Mouse (Mus musculus): ENCODE results near the gene Zc3h12c. TPM values are rescaled to one million over a fixed set of nuclear protein-coding genes. Genes with fewer than 3 reads are reported as not detected.
"Not testable (repeated sequence)": the region's sequence is repeated elsewhere in the genome, so short reads cannot be mapped to it uniquely, and the experiment has no call there.

The Zc3h12c gene
- total RNA-seq, 1 experiment from 2014 or later = 11.0 TPM

- no peak for ATAC-seq (replicated peaks in 1 of 2; ENCODE audit: insufficient read depth in 1 of 2, low FRiP score in 2 of 2, low TSS enrichment in 1 of 2, low read depth in 1 of 2, poor library complexity in 2 of 2, severe bottlenecking in 2 of 2)
These were observed 86.0 kb downstream of the Zc3h12c start for GRCm38 (mm10) chr9:52082414-52082813.

- ATAC-seq (replicated peaks in 1 of 2; ENCODE audit: insufficient read depth in 1 of 2, low FRiP score in 2 of 2, low TSS enrichment in 1 of 2, low read depth in 1 of 2, poor library complexity in 2 of 2, severe bottlenecking in 2 of 2) = no peak
These were observed 86.4 kb downstream of the Zc3h12c start for GRCm38 (mm10) chr9:52081979-52082378.

GRCm38 (mm10) chr9:52077692-52078091 is 90.7 kb downstream of the Zc3h12c start:
- ATAC-seq (replicated peaks in 1 of 2; ENCODE audit: insufficient read depth in 1 of 2, low FRiP score in 2 of 2, low TSS enrichment in 1 of 2, low read depth in 1 of 2, poor library complexity in 2 of 2, severe bottlenecking in 2 of 2) = no peak

GRCm38 (mm10) chr9:52076089-52076488 is 92.3 kb downstream of the Zc3h12c start:
- ATAC-seq (replicated peaks in 1 of 2; ENCODE audit: insufficient read depth in 1 of 2, low FRiP score in 2 of 2, low TSS enrichment in 1 of 2, low read depth in 1 of 2, poor library complexity in 2 of 2, severe bottlenecking in 2 of 2) = no peak

GRCm38 (mm10) chr9:52072202-52072601 is 96.2 kb downstream of the Zc3h12c start:
- ATAC-seq (replicated peaks in 1 of 2; ENCODE audit: insufficient read depth in 1 of 2, low FRiP score in 2 of 2, low TSS enrichment in 1 of 2, low read depth in 1 of 2, poor library complexity in 2 of 2, severe bottlenecking in 2 of 2) = no peak

GRCm38 (mm10) chr9:52071352-52071751 is 97.0 kb downstream of the Zc3h12c start:
- not testable (repeated sequence) for ATAC-seq (replicated peaks in 1 of 2; ENCODE audit: insufficient read depth in 1 of 2, low FRiP score in 2 of 2, low TSS enrichment in 1 of 2, low read depth in 1 of 2, poor library complexity in 2 of 2, severe bottlenecking in 2 of 2)

GRCm38 (mm10) chr9:52070052-52070451 is 98.3 kb downstream of the Zc3h12c start:
- no peak for ATAC-seq (replicated peaks in 1 of 2; ENCODE audit: insufficient read depth in 1 of 2, low FRiP score in 2 of 2, low TSS enrichment in 1 of 2, low read depth in 1 of 2, poor library complexity in 2 of 2, severe bottlenecking in 2 of 2)

Other genes with a start within 250 kb of the Zc3h12c start
- 10.6 and 10.7 TPM in 2 replicates for gene Fdx1, start 205.0 kb downstream of the Zc3h12c start, total RNA-seq (2017)
- 193 and 245 TPM in 2 replicates for gene Rdx, start 121.4 kb downstream of the Zc3h12c start, total RNA-seq (2017)

All from hematopoietic stem cell, adult 5-6 weeks (primary cell).